Mouse (Mus musculus) lung, postnatal 0 days (tissue): ENCODE measurements at regions not wholly inside any gene's neighbourhood (a gene's known extent, or its start where the extent isn't known, plus 50 kb on each side); places are given as distances from the start of the nearest gene placed in this dataset.

ENCODE experiments used
- ATAC-seq: fragments of 200-750 bp; cut with Nextera tagmentation; 2 replicates; pipeline ENCODE4 v1.8.0; 2017; ENCODE audit warnings: moderate library complexity
- DNase-seq: peaks from one replicate; pipeline ENCODE4 v3.0.0-alpha.2; 2016; ENCODE audit warnings: low spot score
- H3K27ac ChIP-seq: fragments of 300-500 bp; sonication (generic); 2 replicates; pipeline ENCODE4 v1.5.1; 2014; ENCODE audit warnings: antibody characterized with exemption, mild to moderate bottlenecking, low read length, mixed read lengths
- H3K27me3 ChIP-seq: fragments of 300-500 bp; sonication (generic); replicated peaks from 2 replicates; pipeline ENCODE4 v1.6.1; 2014; ENCODE audit warnings: low read length, mixed read lengths; ENCODE audit not compliant: insufficient read depth
- H3K36me3 ChIP-seq: fragments of 300-500 bp; sonication (generic); 2 replicates; pipeline ENCODE4 v1.6.1; 2014; ENCODE audit warnings: low read length, mixed read lengths; ENCODE audit not compliant: insufficient read depth
- H3K4me1 ChIP-seq: fragments of 300-500 bp; sonication (generic); 2 replicates; pipeline ENCODE4 v1.6.1; 2014; ENCODE audit warnings: antibody characterized with exemption, low read depth, low read length, mixed read lengths; ENCODE audit not compliant: insufficient read depth
- H3K4me2 ChIP-seq: fragments of 300-500 bp; sonication (generic); replicated peaks from 2 replicates; pipeline ENCODE4 v1.6.1; 2014; ENCODE audit warnings: low read depth, mild to moderate bottlenecking, low read length, moderate library complexity, mixed read lengths
- H3K4me3 ChIP-seq: fragments of 300-500 bp; sonication (generic); 2 replicates; pipeline ENCODE4 v1.5.1; 2014; ENCODE audit warnings: low read depth, low read length
- H3K9ac ChIP-seq: fragments of 300-500 bp; sonication (generic); replicated peaks from 2 replicates; pipeline ENCODE4 v1.6.1; 2014; ENCODE audit warnings: low read depth, mild to moderate bottlenecking
- H3K9me3 ChIP-seq: fragments of 300-500 bp; sonication (generic); 2 replicates; pipeline ENCODE4 v1.6.1; 2016; ENCODE audit warnings: low read length, mixed read lengths
- CTCF ChIP-seq: IDR thresholded peaks from 2 replicates; pipeline ENCODE4 v1.5.1; 2016; ENCODE audit warnings: antibody characterized with exemption, mild to moderate bottlenecking
- EP300 ChIP-seq: IDR thresholded peaks from 2 replicates; pipeline ENCODE4 v1.6.1; 2016; ENCODE audit warnings: antibody characterized with exemption, mild to moderate bottlenecking, control low read depth
- WGBS: fragments of 180-500 bp; shearing (Covaris S2); extraction: QIAGEN DNeasy Blood & Tissue Kit; methylation state at CpG from one replicate; pipeline ENCODE4 v1.1.7; 2014; 5-methylcytosine and 5-hydroxymethylcytosine counted together

DNA sequence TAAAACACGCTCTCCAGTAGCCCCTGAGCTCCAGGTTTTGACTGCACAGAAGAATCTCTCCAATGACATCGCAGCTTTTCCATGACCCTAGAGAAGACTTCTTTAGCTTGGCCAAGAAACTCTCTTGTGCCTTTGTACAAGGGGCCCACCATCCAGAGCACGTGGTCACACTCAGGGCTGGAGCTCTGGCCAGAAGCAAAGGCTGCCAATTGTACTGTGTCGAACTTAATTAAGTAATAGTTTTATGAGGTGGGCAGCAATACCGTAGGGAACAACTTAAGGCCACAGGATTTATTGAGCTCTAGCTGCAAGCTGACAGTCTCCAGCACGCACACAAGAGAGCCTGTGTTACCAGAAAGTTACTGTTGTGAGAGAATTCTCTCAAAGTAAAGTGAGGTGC lies 85.1 kb downstream of the Foxf2 start:
- ATAC-seq (no peak; the same call in 1 of the 2 replicates), DNase-seq (no peak)
- 56% methylated on average over 6 of the region's 6 CpGs for WGBS
- H3K9me3 ChIP-seq: no peaks in the 10 kb centered on the region
- H3K27me3 ChIP-seq: no peaks in the 10 kb centered on the region
- no peaks in the 10 kb centered on the region for H3K4me1 ChIP-seq
- no peak overlapping the region for H3K27ac ChIP-seq
- H3K4me3 ChIP-seq: no peak overlapping the region
- H3K36me3 ChIP-seq: no peaks in the 10 kb centered on the region
- H3K4me2 ChIP-seq: no peak overlapping the region
- no peak for TF ChIP-seq EP300
- TF ChIP-seq CTCF: no peak
- H3K9ac ChIP-seq: no peak overlapping the region

DNA sequence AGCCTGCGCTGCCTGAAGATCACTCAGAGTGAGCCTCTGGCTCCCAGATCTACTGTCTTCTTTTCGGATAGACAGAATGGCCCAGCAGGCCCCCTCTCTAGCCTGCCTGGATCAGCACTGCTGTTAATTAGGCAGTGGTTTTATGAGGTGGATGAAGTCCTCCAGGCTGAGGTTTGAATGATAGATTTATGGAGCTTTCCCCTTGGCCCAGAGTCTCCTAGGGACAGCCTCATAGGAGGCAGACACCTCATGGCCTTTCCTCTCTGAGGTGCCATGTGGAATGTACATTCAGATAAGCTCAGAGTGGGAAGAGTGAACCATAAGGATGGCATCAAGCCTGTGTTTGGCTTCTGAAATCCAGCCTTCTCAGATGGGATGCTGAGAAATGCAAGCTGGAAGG lies 90.1 kb downstream of the Foxf2 start:
- no peak overlapping the region for H3K9ac ChIP-seq
- no peak overlapping the region for H3K27ac ChIP-seq
- H3K4me1 ChIP-seq: no peaks in the 10 kb centered on the region
- H3K27me3 ChIP-seq: no peaks in the 10 kb centered on the region
- TF ChIP-seq EP300 (no peak), CTCF (no peak)
- 64% methylated on average over 2 of the region's 2 CpGs for WGBS
- no peak overlapping the region for H3K4me2 ChIP-seq
- DNase-seq: no peak
- no peak overlapping the region for H3K4me3 ChIP-seq
- H3K9me3 ChIP-seq: no peaks in the 10 kb centered on the region
- no peak for ATAC-seq
- H3K36me3 ChIP-seq: no peaks in the 10 kb centered on the region

DNA sequence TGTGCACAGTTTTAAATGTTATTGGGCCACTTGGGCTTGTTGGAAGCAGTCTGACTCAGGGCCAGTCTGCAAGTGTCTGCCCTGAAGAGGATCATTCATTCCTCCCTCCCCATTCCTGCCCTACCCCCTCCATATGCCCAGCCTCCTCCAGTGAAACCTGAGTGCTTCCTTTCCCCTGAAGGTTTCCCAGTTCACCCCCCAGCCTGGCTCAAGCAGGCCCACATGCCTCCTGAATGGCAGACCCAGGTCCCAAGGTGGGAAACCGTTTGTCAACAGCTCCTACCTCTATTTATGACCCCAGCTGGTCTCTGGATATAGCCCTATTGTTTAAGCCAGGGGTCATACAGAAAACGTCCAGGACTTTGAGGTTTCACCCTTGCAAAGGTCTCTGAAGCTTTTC lies 89.7 kb upstream of the Foxc1 start:
- Histone ChIP-seq H3K4me3 (no peak overlapping the region), H3K4me2 (no peak overlapping the region), H3K27ac (no peak overlapping the region), H3K36me3 (no peaks in the 10 kb centered on the region), H3K4me1 (no peaks in the 10 kb centered on the region), H3K9ac (no peak overlapping the region), H3K9me3 (no peaks in the 10 kb centered on the region), H3K27me3 (no peaks in the 10 kb centered on the region)
- no peak for ATAC-seq
- TF ChIP-seq CTCF: no peak
- TF ChIP-seq EP300: no peak
- no peak for DNase-seq
- 17% methylated on average over 2 of the region's 2 CpGs for WGBS

DNA sequence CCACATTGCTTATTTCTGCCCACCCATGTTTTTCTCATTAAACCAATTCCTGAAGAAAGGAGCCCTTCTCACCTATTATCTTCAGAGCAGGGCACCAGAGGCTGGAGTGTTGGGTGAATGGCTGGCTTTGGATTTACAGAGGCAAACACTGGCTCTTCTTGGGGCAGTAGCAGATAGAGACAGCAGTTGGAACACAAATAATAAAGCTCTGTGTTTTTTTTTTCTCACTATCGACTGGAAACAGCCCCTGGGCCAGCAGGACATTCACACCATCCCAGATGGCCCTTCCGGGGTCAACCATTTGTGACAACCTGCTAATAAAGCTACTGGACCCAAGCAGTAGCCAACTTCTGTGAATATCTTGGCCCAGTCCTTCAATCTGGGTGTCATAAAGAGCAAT lies 85.7 kb upstream of the Foxc1 start:
- no peaks in the 10 kb centered on the region for H3K4me1 ChIP-seq
- WGBS: 56% methylated on average over 2 of the region's 2 CpGs
- DNase-seq (no peak), ATAC-seq (no peak)
- H3K36me3 ChIP-seq: no peaks in the 10 kb centered on the region
- H3K27me3 ChIP-seq: no peaks in the 10 kb centered on the region
- no peak overlapping the region for H3K27ac ChIP-seq
- H3K9me3 ChIP-seq: no peaks in the 10 kb centered on the region
- no peak overlapping the region for H3K9ac ChIP-seq
- TF ChIP-seq CTCF (no peak), EP300 (no peak)
- H3K4me2 ChIP-seq: no peak overlapping the region
- H3K4me3 ChIP-seq: no peak overlapping the region

DNA sequence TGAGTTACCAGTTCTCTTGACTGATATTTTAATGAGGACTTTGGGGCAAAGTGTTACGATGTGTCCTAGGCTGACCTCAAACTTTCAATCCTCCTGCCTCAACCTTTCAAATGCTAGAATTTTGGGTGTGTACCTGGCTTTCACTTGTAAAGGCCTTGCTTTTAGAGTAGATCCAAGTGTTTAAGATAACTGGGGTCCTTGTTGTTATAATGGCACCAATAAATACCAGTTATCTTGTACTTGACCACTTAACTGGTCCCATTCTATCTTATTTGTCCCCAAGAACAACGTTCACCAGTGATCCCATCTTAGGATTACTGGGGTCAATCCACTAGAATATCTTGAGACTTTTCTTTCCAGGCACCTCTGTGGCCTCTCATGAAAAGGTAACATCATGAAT lies 77.6 kb upstream of the Foxc1 start:
- Histone ChIP-seq H3K36me3 (no peaks in the 10 kb centered on the region), H3K9me3 (no peaks in the 10 kb centered on the region), H3K27ac (no peak overlapping the region), H3K4me3 (no peak overlapping the region), H3K4me1 (no peaks in the 10 kb centered on the region), H3K27me3 (no peaks in the 10 kb centered on the region), H3K4me2 (no peak overlapping the region), H3K9ac (no peak overlapping the region)
- no peak for DNase-seq
- WGBS: 87% methylated on average over 2 of the region's 2 CpGs
- TF ChIP-seq CTCF (no peak), EP300 (no peak)
- ATAC-seq: no peak

DNA sequence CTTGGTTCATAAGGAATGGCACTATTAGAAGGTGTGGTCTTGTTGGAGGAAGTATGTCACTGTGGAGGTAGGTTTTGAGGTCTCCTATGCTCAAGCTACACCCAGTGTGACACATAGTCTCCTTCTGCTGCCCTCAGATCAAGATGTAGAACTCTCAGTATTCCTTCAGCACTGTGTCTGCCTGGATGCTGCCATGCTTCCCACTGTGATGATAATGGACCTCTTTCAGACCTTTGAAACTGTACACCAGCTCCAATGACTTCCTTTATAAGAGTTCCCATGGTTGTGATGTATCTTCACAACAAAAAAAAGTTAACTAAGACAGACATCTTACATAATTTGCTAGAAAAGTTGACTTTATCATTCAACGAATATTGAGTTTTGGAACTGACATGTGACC lies 60.2 kb upstream of the Foxc1 start:
- no peaks in the 10 kb centered on the region for H3K4me1 ChIP-seq
- no peak for TF ChIP-seq CTCF
- TF ChIP-seq EP300: no peak
- H3K9ac ChIP-seq: no peak overlapping the region
- no peaks in the 10 kb centered on the region for H3K27me3 ChIP-seq
- 77% methylated on average over 1 of the region's 1 CpGs for WGBS
- no peak overlapping the region for H3K4me3 ChIP-seq
- ATAC-seq: no peak
- no peak overlapping the region for H3K4me2 ChIP-seq
- no peak overlapping the region for H3K27ac ChIP-seq
- no peaks in the 10 kb centered on the region for H3K36me3 ChIP-seq
- no peaks in the 10 kb centered on the region for H3K9me3 ChIP-seq
- DNase-seq: no peak
